Mouse (Mus musculus) E14TG2a.4 (cell line): ENCODE measurements around the gene Ackr4.

Experiments
- CTCF ChIP-seq: conservative IDR thresholded peaks from 2 replicates; pipeline ENCODE4 v1.5.1; 2014; ENCODE audit warnings: low read length
- POU5F1 ChIP-seq: IDR thresholded peaks from 2 replicates; pipeline ENCODE4 v1.6.1; 2014; ENCODE audit warnings: low read length, borderline replicate concordance

DNA sequence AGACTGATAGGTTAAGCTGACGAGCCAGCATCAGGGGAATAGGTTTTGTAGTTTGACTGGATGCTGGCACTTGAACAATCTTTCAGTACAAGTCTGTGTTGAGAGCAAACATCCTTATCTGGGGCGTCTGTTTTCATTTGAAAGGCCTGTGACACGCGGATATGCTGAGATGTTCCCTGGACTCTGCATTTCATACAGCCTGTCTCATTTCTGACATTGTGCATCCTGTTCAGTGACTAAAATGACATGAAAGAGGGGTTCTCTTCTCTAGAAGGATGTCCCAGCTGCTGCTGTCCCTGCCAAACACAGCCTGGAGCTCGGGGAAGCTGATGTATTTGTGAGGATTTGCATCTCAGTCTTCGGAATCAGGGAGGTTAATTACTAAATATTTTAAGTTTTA, 19.3 kb downstream of the Ackr4 start:
- TF ChIP-seq CTCF, result no peak
- no peak for TF ChIP-seq POU5F1
